Mouse (Mus musculus): Measurements from ENCODE around the gene Ehd4. TPM values are rescaled to one million over a fixed set of nuclear protein-coding genes. Genes with fewer than 3 reads are reported as not detected.

Ehd4 gene
- polyA plus RNA-seq, 1 experiment from 2014 or later = 11.3 TPM

GRCm38 (mm10) chr2:120140326-120140725 lies 14.1 kb downstream of the Ehd4 start:
- Histone ChIP-seq H3K36me3 (ENCODE audit: poor library complexity, severe bottlenecking) (no peaks in the 10 kb centered on the region), H3K27ac (no peak overlapping the region), H3K4me1 (no peaks in the 10 kb centered on the region), H3K9ac (no peak overlapping the region), H3K9me3 (replicated peaks) (no peaks in the 10 kb centered on the region), H3K4me3 (no peak overlapping the region), H3K4me2 (no peak overlapping the region), H3K27me3 (no peaks in the 10 kb centered on the region)
- no peak for ATAC-seq
- WGBS = 92% methylated on average over 5 of the region's 5 CpGs

- no peak overlapping the region for H3K27ac ChIP-seq
- no peak overlapping the region for H3K4me2 ChIP-seq
- no peak overlapping the region for H3K9ac ChIP-seq
- no peaks in the 10 kb centered on the region for H3K27me3 ChIP-seq
- no peaks in the 10 kb centered on the region for H3K36me3 ChIP-seq (ENCODE audit: poor library complexity, severe bottlenecking)
- no peaks in the 10 kb centered on the region for H3K9me3 ChIP-seq (replicated peaks)
- no peak overlapping the region for H3K4me3 ChIP-seq
- 83% methylated on average over 1 of the region's 1 CpGs for WGBS
- ATAC-seq = no peak
- no peaks in the 10 kb centered on the region for H3K4me1 ChIP-seq
These were observed 15.3 kb downstream of the Ehd4 start for GRCm38 (mm10) chr2:120139091-120139490.

GRCm38 (mm10) chr2:120137281-120137680 lies 17.1 kb downstream of the Ehd4 start:
- WGBS = 82% methylated on average over 5 of the region's 5 CpGs

GRCm38 (mm10) chr2:120134453-120135075 lies 19.8 kb downstream of the Ehd4 start:
- Histone ChIP-seq H3K36me3 (ENCODE audit: poor library complexity, severe bottlenecking) (no peaks in the 10 kb centered on the region), H3K4me3 (no peak overlapping the region), H3K9ac (no peak overlapping the region), H3K27ac (no peak overlapping the region), H3K27me3 (no peaks in the 10 kb centered on the region), H3K9me3 (replicated peaks) (no peaks in the 10 kb centered on the region), H3K4me2 (no peak overlapping the region), H3K4me1 (no peaks in the 10 kb centered on the region)
- ATAC-seq = no peak

More at GRCm38 (mm10) chr2:120137281-120137680, 17.1 kb downstream of the Ehd4 start:
- Histone ChIP-seq H3K27me3 (no peaks in the 10 kb centered on the region), H3K36me3 (ENCODE audit: poor library complexity, severe bottlenecking) (no peaks in the 10 kb centered on the region), H3K4me2 (no peak overlapping the region), H3K27ac (no peak overlapping the region), H3K9me3 (replicated peaks) (no peaks in the 10 kb centered on the region), H3K4me1 (no peaks in the 10 kb centered on the region), H3K9ac (no peak overlapping the region), H3K4me3 (no peak overlapping the region)
- ATAC-seq = no peak

- no peaks in the 10 kb centered on the region for H3K36me3 ChIP-seq (ENCODE audit: poor library complexity, severe bottlenecking)
- H3K9me3 ChIP-seq (replicated peaks) = no peaks in the 10 kb centered on the region
- no peak overlapping the region for H3K4me3 ChIP-seq
- H3K4me2 ChIP-seq = no peak overlapping the region
- no peak overlapping the region for H3K27ac ChIP-seq
- H3K9ac ChIP-seq = no peak overlapping the region
- WGBS = 85% methylated on average over 1 of the region's 1 CpGs
- no peak for ATAC-seq
- H3K4me1 ChIP-seq = no peaks in the 10 kb centered on the region
- no peaks in the 10 kb centered on the region for H3K27me3 ChIP-seq
These were observed 22.5 kb downstream of the Ehd4 start for GRCm38 (mm10) chr2:120131881-120132280.

GRCm38 (mm10) chr2:120129252-120129908 lies 25.0 kb downstream of the Ehd4 start:
- no peak overlapping the region for H3K9ac ChIP-seq
- WGBS = 73% methylated on average over 8 of the region's 8 CpGs
- ATAC-seq = no peak

GRCm38 (mm10) chr2:120128611-120129051 lies 25.8 kb downstream of the Ehd4 start:
- 85% methylated on average over 1 of the region's 1 CpGs for WGBS
- Histone ChIP-seq H3K9ac (no peak overlapping the region), H3K27ac (no peak overlapping the region), H3K4me2 (no peak overlapping the region), H3K4me3 (no peak overlapping the region), H3K9me3 (replicated peaks) (no peaks in the 10 kb centered on the region), H3K4me1 (no peaks in the 10 kb centered on the region), H3K27me3 (no peaks in the 10 kb centered on the region), H3K36me3 (ENCODE audit: poor library complexity, severe bottlenecking) (no peaks in the 10 kb centered on the region)
- no peak for ATAC-seq

More at GRCm38 (mm10) chr2:120129252-120129908, 25.0 kb downstream of the Ehd4 start:
- H3K27me3 ChIP-seq = no peaks in the 10 kb centered on the region
- H3K4me2 ChIP-seq = no peak overlapping the region
- no peak overlapping the region for H3K27ac ChIP-seq
- no peaks in the 10 kb centered on the region for H3K4me1 ChIP-seq
- no peaks in the 10 kb centered on the region for H3K9me3 ChIP-seq (replicated peaks)
- no peak overlapping the region for H3K4me3 ChIP-seq
- no peaks in the 10 kb centered on the region for H3K36me3 ChIP-seq (ENCODE audit: poor library complexity, severe bottlenecking)

- ATAC-seq = no peak
- no peak overlapping the region for H3K27ac ChIP-seq
These were observed 26.4 kb downstream of the Ehd4 start for GRCm38 (mm10) chr2:120128011-120128410.

GRCm38 (mm10) chr2:120126901-120127300 lies 27.5 kb downstream of the Ehd4 start:
- H3K4me3 ChIP-seq = no peak overlapping the region
- peaks cover 7% of the 10 kb centered on the region; the same call in 1 of the 2 replicates for H3K4me1 ChIP-seq
- no peak overlapping the region for H3K9ac ChIP-seq
- H3K9me3 ChIP-seq (replicated peaks) = no peaks in the 10 kb centered on the region
- 84% methylated on average over 1 of the region's 1 CpGs for WGBS
- no peak overlapping the region for H3K4me2 ChIP-seq
- no peaks in the 10 kb centered on the region for H3K36me3 ChIP-seq (ENCODE audit: poor library complexity, severe bottlenecking)
- no peak overlapping the region for H3K27ac ChIP-seq
- H3K27me3 ChIP-seq = no peaks in the 10 kb centered on the region
- ATAC-seq = no peak

More at GRCm38 (mm10) chr2:120128011-120128410, 26.4 kb downstream of the Ehd4 start:
- H3K27me3 ChIP-seq = no peaks in the 10 kb centered on the region
- no peaks in the 10 kb centered on the region for H3K36me3 ChIP-seq (ENCODE audit: poor library complexity, severe bottlenecking)
- H3K9me3 ChIP-seq (replicated peaks) = no peaks in the 10 kb centered on the region
- H3K4me1 ChIP-seq = no peaks in the 10 kb centered on the region
- no peak overlapping the region for H3K4me2 ChIP-seq
- no peak overlapping the region for H3K9ac ChIP-seq
- H3K4me3 ChIP-seq = no peak overlapping the region

- Histone ChIP-seq H3K9ac (no peak overlapping the region), H3K36me3 (ENCODE audit: poor library complexity, severe bottlenecking) (no peaks in the 10 kb centered on the region), H3K27ac (no peak overlapping the region), H3K4me1 (peaks cover 7% of the 10 kb centered on the region; the same call in 1 of the 2 replicates), H3K9me3 (replicated peaks) (no peaks in the 10 kb centered on the region), H3K4me3 (no peak overlapping the region), H3K4me2 (no peak overlapping the region), H3K27me3 (no peaks in the 10 kb centered on the region)
- no peak for ATAC-seq
- 88% methylated on average over 4 of the region's 4 CpGs for WGBS
These were observed 28.0 kb downstream of the Ehd4 start for GRCm38 (mm10) chr2:120126408-120126807.

- Histone ChIP-seq H3K36me3 (ENCODE audit: poor library complexity, severe bottlenecking) (no peaks in the 10 kb centered on the region), H3K4me3 (no peak overlapping the region), H3K4me2 (no peak overlapping the region), H3K27ac (no peak overlapping the region), H3K4me1 (peaks cover 7% of the 10 kb centered on the region; the same call in 1 of the 2 replicates), H3K9me3 (replicated peaks) (no peaks in the 10 kb centered on the region), H3K27me3 (no peaks in the 10 kb centered on the region), H3K9ac (no peak overlapping the region)
- 97% methylated on average over 1 of the region's 1 CpGs for WGBS
- ATAC-seq = no peak
These were observed 28.9 kb downstream of the Ehd4 start for GRCm38 (mm10) chr2:120125461-120125860.

GRCm38 (mm10) chr2:120124946-120125345 lies 29.5 kb downstream of the Ehd4 start:
- ATAC-seq = no peak
- Histone ChIP-seq H3K4me1 (peaks cover 7% of the 10 kb centered on the region; the same call in 1 of the 2 replicates), H3K36me3 (ENCODE audit: poor library complexity, severe bottlenecking) (no peaks in the 10 kb centered on the region), H3K9me3 (replicated peaks) (no peaks in the 10 kb centered on the region), H3K4me2 (no peak overlapping the region), H3K4me3 (no peak overlapping the region), H3K9ac (no peak overlapping the region), H3K27me3 (no peaks in the 10 kb centered on the region), H3K27ac (no peak overlapping the region)
- WGBS = 85% methylated on average over 2 of the region's 2 CpGs
